Mouse (Mus musculus) liver, embryonic 13.5 days (tissue): ENCODE measurements around the gene Stard3. TPM values are rescaled to one million over a fixed set of nuclear protein-coding genes. Genes with fewer than 3 reads are reported as not detected.

Experiments used
- ATAC-seq: fragments of 200-750 bp; cut with Nextera tagmentation; 2 replicates; pipeline ENCODE4 v1.8.0; 2017; ENCODE audit warnings: low read depth, mild to moderate bottlenecking, moderate number of reproducible peaks, moderate library complexity
- DNase-seq: peaks from one replicate; pipeline ENCODE4 v3.0.0; 2022
- H3K27ac ChIP-seq: fragments of 300-500 bp; sonication (generic); 2 replicates; pipeline ENCODE4 v1.5.1; 2015; ENCODE audit warnings: moderate library complexity, mild to moderate bottlenecking, inconsistent platforms
- H3K27me3 ChIP-seq: fragments of 300-500 bp; sonication (generic); 2 replicates; pipeline ENCODE4 v1.6.1; 2015; ENCODE audit warnings: mild to moderate bottlenecking, inconsistent platforms
- H3K36me3 ChIP-seq: fragments of 300-500 bp; sonication (generic); 2 replicates; pipeline ENCODE4 v1.6.1; 2015; ENCODE audit warnings: mild to moderate bottlenecking, inconsistent platforms
- H3K4me1 ChIP-seq: fragments of 300-500 bp; sonication (generic); replicated peaks from 2 replicates; pipeline ENCODE4 v1.6.1; 2015; ENCODE audit warnings: inconsistent platforms
- H3K4me2 ChIP-seq: fragments of 300-500 bp; sonication (generic); 2 replicates; pipeline ENCODE4 v1.6.1; 2015; ENCODE audit warnings: inconsistent platforms, mild to moderate bottlenecking, moderate library complexity
- H3K4me3 ChIP-seq: fragments of 300-500 bp; sonication (generic); replicated peaks from 2 replicates; pipeline ENCODE4 v1.5.1; 2015; ENCODE audit warnings: mild to moderate bottlenecking, inconsistent platforms
- H3K9ac ChIP-seq: fragments of 300-500 bp; sonication (generic); 2 replicates; pipeline ENCODE4 v1.6.1; 2015; ENCODE audit warnings: mild to moderate bottlenecking, inconsistent platforms
- H3K9me3 ChIP-seq: fragments of 300-500 bp; sonication (generic); replicated peaks from 2 replicates; pipeline ENCODE4 v1.6.1; 2016; ENCODE audit warnings: inconsistent platforms
- WGBS: fragments of 180-500 bp; shearing (Covaris S2); methylation state at CpG from one replicate; pipeline ENCODE4 v1.1.7; 2015; ENCODE audit not compliant: insufficient replicate concordance; 5-methylcytosine and 5-hydroxymethylcytosine counted together
- polyA plus RNA-seq: library from polyadenylated mRNA; unstranded; fragments of >200 nt; fragmentation: Nextera tagmentation; extraction: Ambion mirVana; gene quantifications from 2 replicates; pipeline ENCODE4 v1.2.1, GENCODE M21; 2015

The Stard3 gene
- polyA plus RNA-seq, 1 experiment from 2014 or later, result 14.1 TPM

DNA sequence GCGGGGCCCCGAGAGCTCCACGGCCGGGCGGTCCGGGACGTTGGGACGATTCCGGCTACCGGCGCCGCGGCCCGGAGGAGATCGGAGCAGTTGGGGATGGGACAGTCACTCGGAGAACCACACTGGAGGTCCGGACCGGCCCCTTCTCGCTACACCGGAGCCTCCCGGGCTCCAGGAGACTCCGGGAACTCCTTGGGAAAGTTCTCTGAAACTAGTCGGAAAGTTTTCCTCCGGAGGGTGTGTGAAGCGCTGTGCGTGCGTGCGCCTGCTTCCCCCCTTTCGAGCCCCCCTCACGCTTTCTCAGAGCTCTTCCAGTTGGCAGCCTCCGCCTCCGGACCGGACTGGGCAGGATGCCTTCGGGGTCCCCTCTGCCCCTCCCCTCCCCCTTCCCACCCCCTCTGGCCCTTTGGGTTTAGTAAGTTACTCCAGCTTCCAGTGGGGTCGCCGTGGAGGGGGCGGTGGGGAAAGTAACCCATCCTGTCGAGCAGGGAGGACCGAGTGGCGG is 54.7 kb downstream of the Stard3 start:
- Histone ChIP-seq H3K4me2 (peak overlapping the region; percentile 56), H3K9ac (peak overlapping the region; percentile 64), H3K9me3 (no peaks in the 10 kb centered on the region), H3K36me3 (no peaks in the 10 kb centered on the region), H3K4me3 (peak overlapping the region; percentile 62), H3K27me3 (peaks cover 77% of the 10 kb centered on the region), H3K27ac (peak overlapping the region; percentile 39; the same call in 1 of the 2 replicates), H3K4me1 (peaks cover 15% of the 10 kb centered on the region)
- ATAC-seq (no peak), DNase-seq (no peak)
- 2% methylated on average over 40 of the region's 40 CpGs for WGBS

DNA sequence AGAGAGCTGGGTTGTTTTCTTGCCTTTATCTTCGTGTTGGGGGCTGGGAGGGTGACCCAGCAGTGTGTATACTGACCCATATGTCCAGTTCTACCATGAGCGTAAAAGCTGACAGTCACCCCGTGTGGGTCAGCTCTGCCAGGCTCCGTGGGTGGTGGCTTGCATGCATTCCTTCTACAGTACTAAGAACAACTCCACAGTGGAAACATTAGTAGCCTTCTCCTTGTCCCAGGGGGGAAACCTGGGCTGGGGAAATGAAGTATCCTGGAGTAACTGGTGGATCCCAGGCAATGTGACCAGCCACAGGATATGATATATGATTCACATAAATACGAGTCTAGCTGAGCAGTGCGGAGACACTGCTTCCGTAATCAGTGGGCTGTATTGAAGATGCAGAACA is 55.6 kb downstream of the Stard3 start:
- Histone ChIP-seq H3K36me3 (no peaks in the 10 kb centered on the region), H3K9ac (no peak overlapping the region), H3K4me3 (peak overlapping the region; percentile 62; the same call in 1 of the 2 replicates), H3K4me1 (peaks cover 14% of the 10 kb centered on the region), H3K4me2 (peak overlapping the region; percentile 56), H3K9me3 (no peaks in the 10 kb centered on the region), H3K27ac (no peak overlapping the region), H3K27me3 (peaks cover 77% of the 10 kb centered on the region)
- no peak for DNase-seq
- 29% methylated on average over 7 of the region's 7 CpGs for WGBS
- no peak for ATAC-seq

DNA sequence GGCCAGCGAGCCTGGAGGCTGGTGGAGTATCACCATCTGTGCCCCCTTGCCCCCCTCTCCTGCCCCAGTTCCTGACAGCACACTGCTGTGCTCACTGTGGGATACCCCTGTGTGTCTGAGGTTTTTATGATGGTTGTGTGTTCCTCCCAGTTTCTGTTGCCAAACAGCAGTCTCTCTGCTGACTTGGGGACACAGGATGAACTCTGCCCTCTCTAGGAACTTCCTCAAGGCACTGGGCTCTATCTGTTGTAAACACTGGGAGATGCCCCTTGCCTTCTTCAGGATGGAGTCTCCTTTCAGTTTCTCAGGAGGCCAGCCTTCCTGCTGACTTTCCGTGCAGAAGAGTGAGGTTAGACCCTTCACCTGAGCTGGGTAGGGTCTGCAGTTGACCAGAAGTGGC is 56.0 kb downstream of the Stard3 start:
- Histone ChIP-seq H3K4me2 (0 out of 2 replicates have a peak overlapping the region, but pooled peaks have one; percentile 56), H3K9me3 (no peaks in the 10 kb centered on the region), H3K4me1 (peaks cover 10% of the 10 kb centered on the region), H3K27me3 (peaks cover 74% of the 10 kb centered on the region), H3K4me3 (no peak overlapping the region), H3K27ac (no peak overlapping the region), H3K36me3 (no peaks in the 10 kb centered on the region), H3K9ac (no peak overlapping the region)
- 23% methylated on average over 2 of the region's 2 CpGs for WGBS
- DNase-seq (no peak), ATAC-seq (no peak)

DNA sequence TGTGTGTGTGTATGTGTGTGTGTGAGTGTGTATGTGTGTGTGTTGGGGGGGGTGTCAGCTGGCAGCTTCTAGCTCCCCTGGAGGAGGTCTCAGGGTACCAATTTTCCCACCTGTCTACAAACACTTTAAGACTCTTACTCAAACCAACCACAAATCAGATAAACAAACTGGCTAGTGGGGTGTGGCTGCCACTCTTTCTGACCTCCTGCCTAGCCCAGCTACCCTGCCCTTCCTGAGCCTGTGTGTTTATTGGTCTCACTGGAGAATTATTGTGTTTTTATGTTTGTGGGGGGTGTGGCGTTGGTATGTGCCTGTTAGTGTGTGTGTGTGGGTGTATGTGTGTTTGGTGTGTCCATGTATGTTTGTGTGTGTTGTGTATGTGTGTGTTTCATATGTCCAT is 58.9 kb downstream of the Stard3 start:
- ATAC-seq (no peak), DNase-seq (no peak)
- peaks cover 50% of the 10 kb centered on the region for H3K27me3 ChIP-seq
- H3K9me3 ChIP-seq, result no peaks in the 10 kb centered on the region
- H3K4me1 ChIP-seq, result peaks cover 6% of the 10 kb centered on the region
- no peaks in the 10 kb centered on the region for H3K36me3 ChIP-seq
- no peak overlapping the region for H3K4me2 ChIP-seq
- WGBS, result 57% methylated on average over 1 of the region's 1 CpGs
- H3K9ac ChIP-seq, result no peak overlapping the region
- H3K4me3 ChIP-seq, result no peak overlapping the region
- no peak overlapping the region for H3K27ac ChIP-seq

DNA sequence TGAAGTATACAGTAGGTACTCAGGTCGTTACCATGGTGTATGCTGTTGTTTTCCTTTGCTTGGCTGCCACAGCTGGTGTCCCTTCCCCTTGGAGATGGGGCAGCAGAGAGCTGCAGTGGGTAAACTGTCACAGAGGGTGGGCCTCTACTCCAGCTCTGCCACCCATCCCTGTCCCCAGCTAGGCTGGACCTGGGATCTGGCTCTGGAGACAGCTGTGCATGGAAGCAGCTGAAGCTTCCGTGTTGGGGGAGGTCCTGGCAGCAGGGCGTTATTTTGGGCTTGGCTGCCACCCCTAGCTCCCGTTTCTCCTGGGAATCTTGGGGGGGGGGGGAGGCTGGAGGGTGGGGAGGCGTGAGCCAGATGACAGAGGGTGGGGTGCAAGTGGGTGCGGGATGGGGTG is 60.1 kb downstream of the Stard3 start:
- peaks cover 38% of the 10 kb centered on the region for H3K27me3 ChIP-seq
- no peaks in the 10 kb centered on the region for H3K9me3 ChIP-seq
- H3K4me1 ChIP-seq, result peaks cover 6% of the 10 kb centered on the region
- H3K9ac ChIP-seq, result no peak overlapping the region
- H3K36me3 ChIP-seq, result no peaks in the 10 kb centered on the region
- no peak overlapping the region for H3K4me3 ChIP-seq
- ATAC-seq (no peak), DNase-seq (no peak)
- no peak overlapping the region for H3K27ac ChIP-seq
- H3K4me2 ChIP-seq, result no peak overlapping the region
- 56% methylated on average over 5 of the region's 6 CpGs for WGBS

DNA sequence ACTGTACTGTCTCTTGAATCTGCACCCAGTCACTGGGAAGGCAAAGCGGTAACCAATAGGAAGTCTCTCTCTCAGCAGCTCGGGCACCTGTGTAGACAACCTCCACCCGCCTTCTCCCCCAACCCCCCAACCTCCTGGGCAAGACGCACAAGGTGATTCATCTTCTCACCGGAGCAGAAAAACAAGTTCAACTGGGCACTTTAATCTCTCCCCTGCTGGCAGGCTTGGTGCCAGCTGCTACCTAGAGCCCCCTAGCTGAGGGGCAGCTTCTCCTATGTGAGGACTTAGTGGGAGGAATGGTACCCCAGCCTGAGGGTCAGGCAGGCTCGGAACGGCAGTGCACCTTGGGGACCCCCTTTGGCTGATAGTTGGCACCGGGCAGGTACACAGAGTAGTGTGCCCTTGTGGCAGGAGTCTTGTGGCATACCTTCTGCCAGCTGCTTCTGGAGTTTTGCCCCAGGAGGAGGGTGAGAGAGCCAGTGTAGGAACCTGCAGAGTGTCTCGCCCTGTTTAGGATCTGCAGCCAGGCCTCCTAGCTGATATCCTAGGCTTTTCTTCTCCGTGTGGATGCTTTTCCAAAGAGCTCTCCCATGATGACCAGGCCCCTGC is 60.9 kb downstream of the Stard3 start:
- ATAC-seq, result no peak
- Histone ChIP-seq H3K36me3 (no peaks in the 10 kb centered on the region), H3K27ac (no peak overlapping the region), H3K4me2 (no peak overlapping the region), H3K9me3 (no peaks in the 10 kb centered on the region), H3K4me3 (no peak overlapping the region), H3K9ac (no peak overlapping the region), H3K27me3 (peaks cover 30% of the 10 kb centered on the region), H3K4me1 (peaks cover 4% of the 10 kb centered on the region; the same call in 1 of the 2 replicates)
- WGBS, result 68% methylated on average over 10 of the region's 10 CpGs
- no peak for DNase-seq

DNA sequence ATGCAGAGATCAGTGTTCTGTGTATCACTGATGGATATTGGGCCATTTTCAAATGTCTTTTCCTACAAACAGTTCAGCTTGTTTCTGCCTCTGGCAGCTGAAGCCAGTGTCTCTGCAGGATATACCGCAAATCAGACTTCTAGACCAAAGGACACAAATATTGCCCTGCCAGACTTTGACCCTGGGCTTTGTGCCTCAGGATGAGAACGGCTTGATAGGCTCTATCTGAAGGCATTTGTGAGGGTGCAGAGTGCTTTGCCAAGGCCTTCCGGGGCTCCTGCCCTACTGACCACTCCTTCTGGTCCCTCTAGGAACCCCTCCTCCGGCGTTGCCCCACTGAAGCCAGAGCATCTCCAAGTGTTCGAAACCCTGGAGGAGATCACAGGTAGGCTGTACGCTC is 68.4 kb downstream of the Stard3 start:
- 83% methylated on average over 7 of the region's 7 CpGs for WGBS
- no peak overlapping the region for H3K4me2 ChIP-seq
- no peaks in the 10 kb centered on the region for H3K9me3 ChIP-seq
- H3K27ac ChIP-seq, result no peak overlapping the region
- DNase-seq, result no peak
- no peak overlapping the region for H3K4me3 ChIP-seq
- H3K4me1 ChIP-seq, result no peaks in the 10 kb centered on the region
- 0 out of 2 replicates have a peak, but pooled peaks cover 2% of the 10 kb centered on the region for H3K27me3 ChIP-seq
- no peak overlapping the region for H3K9ac ChIP-seq
- H3K36me3 ChIP-seq, result no peaks in the 10 kb centered on the region
- no peak for ATAC-seq

DNA sequence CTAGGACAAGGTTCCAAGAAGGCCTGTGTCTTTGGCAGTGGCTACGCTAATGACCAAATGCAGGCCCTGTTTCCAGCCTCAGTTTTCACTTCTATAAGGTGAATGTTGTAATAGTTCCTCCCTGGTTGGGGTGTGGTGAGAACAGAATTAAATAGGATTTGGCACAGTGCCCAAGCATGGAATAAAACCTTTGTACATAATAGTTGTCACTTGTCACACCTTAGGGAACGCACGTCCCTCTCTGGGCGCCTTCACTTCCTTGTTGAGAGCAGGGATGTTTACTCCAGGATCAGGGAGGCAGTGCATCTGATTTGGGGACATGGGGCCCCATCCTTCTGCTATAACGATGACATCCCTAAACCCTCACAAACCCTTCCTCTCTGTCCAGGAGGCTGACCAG is 70.3 kb downstream of the Stard3 start:
- no peak overlapping the region for H3K4me2 ChIP-seq
- H3K27ac ChIP-seq, result no peak overlapping the region
- no peak overlapping the region for H3K9ac ChIP-seq
- DNase-seq, result no peak
- ATAC-seq, result no peak
- no peaks in the 10 kb centered on the region for H3K36me3 ChIP-seq
- no peaks in the 10 kb centered on the region for H3K9me3 ChIP-seq
- H3K4me1 ChIP-seq, result no peaks in the 10 kb centered on the region
- no peaks in the 10 kb centered on the region for H3K27me3 ChIP-seq
- WGBS, result 60% methylated on average over 5 of the region's 5 CpGs
- H3K4me3 ChIP-seq, result no peak overlapping the region

Other genes with a start within 250 kb of the Stard3 start
- 6.7 TPM in 2 replicates for gene Fbxl20, start 208.0 kb upstream of the Stard3 start, polyA plus RNA-seq
- gene Med1, start 165.1 kb upstream of the Stard3 start, polyA plus RNA-seq, result 30.1 and 38.9 TPM in 2 replicates
- gene Cdk12, start 155.3 kb upstream of the Stard3 start, polyA plus RNA-seq, result 5.4 and 5.9 TPM in 2 replicates
- gene Neurod2, start 28.7 kb upstream of the Stard3 start, polyA plus RNA-seq, result not detected in 2 replicates
- gene Ppp1r1b, start 10.0 kb upstream of the Stard3 start, polyA plus RNA-seq, result 0.13 and 0.19 TPM in 2 replicates
- 0.15 and 0.59 TPM in 2 replicates for gene Tcap, start 25.4 kb downstream of the Stard3 start, polyA plus RNA-seq
- not detected in 2 replicates for gene Pnmt, start 28.1 kb downstream of the Stard3 start, polyA plus RNA-seq
- 3.1 and 3.8 TPM in 2 replicates for gene Pgap3, start 42.1 kb downstream of the Stard3 start, polyA plus RNA-seq
- 2.2 and 2.6 TPM in 2 replicates for gene Erbb2, start 54.1 kb downstream of the Stard3 start, polyA plus RNA-seq
- gene Mien1, start 80.6 kb downstream of the Stard3 start, polyA plus RNA-seq, result 66.8 and 72.0 TPM in 2 replicates
- 17.4 and 20.5 TPM in 2 replicates for gene Grb7, start 88.0 kb downstream of the Stard3 start, polyA plus RNA-seq
- gene Ikzf3, start 187.7 kb downstream of the Stard3 start, polyA plus RNA-seq, result 0.06 TPM in 1 of 2 replicates, not detected in the other
- 0.45 and 0.58 TPM in 2 replicates for gene Zpbp2, start 192.7 kb downstream of the Stard3 start, polyA plus RNA-seq
- gene Ormdl3, start 229.0 kb downstream of the Stard3 start, polyA plus RNA-seq, result 41.5 and 41.7 TPM in 2 replicates
- gene Lrrc3c, start 239.9 kb downstream of the Stard3 start, polyA plus RNA-seq, result not detected in 2 replicates